In the genomic region with DNA sequence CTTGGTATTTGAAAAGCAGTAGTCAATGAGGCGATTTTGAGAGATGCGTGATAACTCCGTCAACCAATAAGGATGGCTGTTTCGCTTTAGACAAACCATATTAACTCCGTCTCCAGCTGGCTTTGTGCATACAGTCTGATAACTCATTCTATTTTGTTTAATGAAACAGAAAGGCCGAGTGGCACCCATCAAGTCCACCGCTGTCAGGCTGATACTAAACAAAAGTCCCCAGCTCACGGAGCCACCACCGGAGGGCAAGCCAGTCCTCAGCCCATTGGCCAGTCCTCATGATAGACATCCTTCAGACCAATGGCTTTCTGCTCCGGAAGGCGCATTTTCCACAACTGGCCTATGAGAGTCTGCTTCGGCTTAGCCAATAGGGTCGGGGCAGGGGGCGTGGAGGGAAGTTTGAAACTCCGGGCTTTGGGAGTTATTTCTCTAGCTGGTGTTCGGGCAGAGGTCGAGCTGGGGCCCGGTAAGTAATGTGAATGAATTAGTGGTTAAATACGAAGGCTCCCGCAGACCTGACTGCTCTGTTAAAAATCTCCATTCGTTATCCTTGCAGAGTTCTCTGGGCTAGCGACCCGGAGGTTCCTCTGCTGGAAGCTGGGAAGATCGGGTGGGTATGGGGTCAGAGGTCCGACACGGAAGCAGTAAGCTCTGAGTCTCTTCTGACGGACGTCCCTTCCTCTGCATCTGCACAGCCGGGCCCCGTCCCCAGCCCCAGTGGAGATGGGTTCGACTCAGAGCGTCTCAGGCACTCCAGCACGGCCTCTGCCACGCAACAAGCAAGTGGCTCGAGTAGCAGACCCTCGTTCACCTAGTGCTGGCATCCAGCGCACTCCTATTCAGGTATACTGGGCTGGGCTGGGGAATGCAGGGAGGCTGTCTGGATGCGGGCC, we compare ENCODE assay signal across 8 mouse cellular contexts. TPM values are rescaled to one million over a fixed set of nuclear protein-coding genes. Genes with fewer than 3 reads are reported as not detected.
DNase-seq lines count a peak whose midpoint lies in the region; ATAC-seq and TF ChIP-seq lines count a peak whose summit lies in the region.

No protein-coding gene starts in this region.

- H3K36me3 ChIP-seq in heart, embryonic 10.5 days = peaks cover 57% of the 10 kb centered on the region
- peaks cover 58% of the 10 kb centered on the region for H3K36me3 ChIP-seq in kidney, embryonic 15.5 days

- H3K4me2 ChIP-seq in kidney, embryonic 15.5 days = peak overlapping the region; percentile 90

- ATAC-seq in kidney, embryonic 15.5 days (replicated peaks; ENCODE audit: low FRiP score) = peak; percentile 90
- peak; percentile 70 for ATAC-seq in monocyte, adult 5-6 weeks (replicated peaks; ENCODE audit: insufficient number of reproducible peaks, low FRiP score, low TSS enrichment, poor library complexity, severe bottlenecking)

- under 1% methylated on average over 38 of the region's 38 CpGs for WGBS in heart, embryonic 10.5 days
- WGBS in kidney, embryonic 15.5 days = under 1% methylated on average over 38 of the region's 38 CpGs

- no peaks in the 10 kb centered on the region for H3K27me3 ChIP-seq in heart, embryonic 10.5 days (ENCODE audit: insufficient read depth, poor library complexity, severe bottlenecking)
- no peaks in the 10 kb centered on the region for H3K27me3 ChIP-seq in kidney, embryonic 15.5 days

- TF ChIP-seq POLR2A in bone marrow macrophage, adult 2 months (IDR thresholded peaks at IDR 0.05; ENCODE audit: borderline replicate concordance, low read depth, low read length) = no peak
- TF ChIP-seq POLR2A in embryonic fibroblast, embryonic 13.5 days (IDR thresholded peaks at IDR 0.05; ENCODE audit: low read depth, low read length) = peak; percentile 77

- H3K4me1 ChIP-seq in bone marrow macrophage, adult 2 months (ENCODE audit: control insufficient read depth, insufficient read depth, low read length) = peaks cover 16% of the 10 kb centered on the region
- no peaks in the 10 kb centered on the region for H3K4me1 ChIP-seq in embryonic fibroblast, embryonic 13.5 days (ENCODE audit: control insufficient read depth, insufficient read depth, low read length)
- peaks cover 25% of the 10 kb centered on the region for H3K4me1 ChIP-seq in heart, embryonic 10.5 days
- peaks cover 34% of the 10 kb centered on the region for H3K4me1 ChIP-seq in kidney, embryonic 15.5 days

- peak; percentile 97 for DNase-seq in A20 (ENCODE audit: low read depth, low spot score)
- DNase-seq in heart, embryonic 10.5 days (ENCODE audit: low spot score) = peak; percentile 99
- peak; percentile 95 for DNase-seq in liver
- peak; percentile 93 to 94 for DNase-seq in spleen, postnatal 4 days (ENCODE audit: low spot score in 2 of 2)

- peak overlapping the region; percentile 75 for H3K4me3 ChIP-seq in bone marrow macrophage, adult 2 months (ENCODE audit: insufficient read depth, low read length)
- peak overlapping the region; percentile 71 for H3K4me3 ChIP-seq in embryonic fibroblast, embryonic 13.5 days (ENCODE audit: insufficient read depth, low read length)
- peak overlapping the region; percentile 68 for H3K4me3 ChIP-seq in heart, embryonic 10.5 days
- peak overlapping the region; percentile 82 for H3K4me3 ChIP-seq in kidney, embryonic 15.5 days (replicated peaks)

- peak overlapping the region; percentile 64 for H3K9ac ChIP-seq in kidney, embryonic 15.5 days

- no peaks in the 10 kb centered on the region for H3K9me3 ChIP-seq in heart, embryonic 10.5 days
- H3K9me3 ChIP-seq in kidney, embryonic 15.5 days (replicated peaks) = no peaks in the 10 kb centered on the region

- TF ChIP-seq CTCF in bone marrow macrophage, adult 2 months (IDR thresholded peaks at IDR 0.05; ENCODE audit: low read depth, low read length) = no peak
- no peak for TF ChIP-seq CTCF in embryonic fibroblast, embryonic 13.5 days (IDR thresholded peaks at IDR 0.05; ENCODE audit: borderline replicate concordance, insufficient read depth, low read length)

- peak overlapping the region; percentile 84 for H3K27ac ChIP-seq in bone marrow macrophage, adult 2 months (ENCODE audit: insufficient read depth, low read depth, low read length)
- peak overlapping the region; percentile 85 for H3K27ac ChIP-seq in embryonic fibroblast, embryonic 13.5 days (ENCODE audit: insufficient read depth, low read length)
- H3K27ac ChIP-seq in heart, embryonic 10.5 days = peak overlapping the region; percentile 91
- H3K27ac ChIP-seq in kidney, embryonic 15.5 days = peak overlapping the region; percentile 98

RNA-seq across cellular contexts. Expression of a gene that starts 0.7 kb away (rescaled TPM):
- polyA plus RNA-seq in bone marrow macrophage, adult 2 months (2012; ENCODE audit: insufficient read depth, insufficient read length, missing spikeins) = 70.1 and 76.5 TPM in 2 replicates
- 42.0 and 61.1 TPM in 2 replicates for polyA plus RNA-seq in embryonic fibroblast, embryonic 13.5 days (2011; ENCODE audit: insufficient read length, low read depth, missing spikeins)
- polyA plus RNA-seq in heart, embryonic 10.5 days (2016; fragmentation: Nextera tagmentation; extraction: Ambion mirVana) = 150 and 179 TPM in 2 replicates
- polyA plus RNA-seq in kidney, embryonic 15.5 days (2015; fragmentation: Nextera tagmentation; extraction: Ambion mirVana) = 178 and 185 TPM in 2 replicates
- 0.32 to 5.8 TPM in 2 of 3 replicates, not detected in the other for total RNA-seq in monocyte, adult 5-6 weeks (2017)

RNA-seq across cellular contexts. Expression of a gene that starts 0.8 kb away (rescaled TPM):
- 62.3 and 65.0 TPM in 2 replicates for polyA plus RNA-seq in bone marrow macrophage, adult 2 months (2012; ENCODE audit: insufficient read depth, insufficient read length, missing spikeins)
- 87.6 and 105 TPM in 2 replicates for polyA plus RNA-seq in embryonic fibroblast, embryonic 13.5 days (2011; ENCODE audit: insufficient read length, low read depth, missing spikeins)
- 145 and 151 TPM in 2 replicates for polyA plus RNA-seq in heart, embryonic 10.5 days (2016; fragmentation: Nextera tagmentation; extraction: Ambion mirVana)
- 149 and 175 TPM in 2 replicates for polyA plus RNA-seq in kidney, embryonic 15.5 days (2015; fragmentation: Nextera tagmentation; extraction: Ambion mirVana)
- total RNA-seq in monocyte, adult 5-6 weeks (2017) = 34.6 to 45.5 TPM (median 35.5 TPM) in 3 replicates

RNA-seq across cellular contexts. Expression of a gene that starts 10.0 kb away (rescaled TPM):
- polyA plus RNA-seq in bone marrow macrophage, adult 2 months (2012; ENCODE audit: insufficient read depth, insufficient read length, missing spikeins) = not detected in 2 replicates
- 0.45 and 0.72 TPM in 2 replicates for polyA plus RNA-seq in embryonic fibroblast, embryonic 13.5 days (2011; ENCODE audit: insufficient read length, low read depth, missing spikeins)
- 2.4 and 5.2 TPM in 2 replicates for polyA plus RNA-seq in heart, embryonic 10.5 days (2016; fragmentation: Nextera tagmentation; extraction: Ambion mirVana)
- 1.1 and 2.9 TPM in 2 replicates for polyA plus RNA-seq in kidney, embryonic 15.5 days (2015; fragmentation: Nextera tagmentation; extraction: Ambion mirVana)
- total RNA-seq in monocyte, adult 5-6 weeks (2017) = 0.19 TPM in 1 of 3 replicates, not detected in the others

RNA-seq across cellular contexts. Expression of a gene that starts 16.0 kb away (rescaled TPM):
- 224 and 232 TPM in 2 replicates for polyA plus RNA-seq in bone marrow macrophage, adult 2 months (2012; ENCODE audit: insufficient read depth, insufficient read length, missing spikeins)
- 372 and 458 TPM in 2 replicates for polyA plus RNA-seq in embryonic fibroblast, embryonic 13.5 days (2011; ENCODE audit: insufficient read length, low read depth, missing spikeins)
- 1,456 and 1,625 TPM in 2 replicates for polyA plus RNA-seq in heart, embryonic 10.5 days (2016; fragmentation: Nextera tagmentation; extraction: Ambion mirVana)
- 717 and 755 TPM in 2 replicates for polyA plus RNA-seq in kidney, embryonic 15.5 days (2015; fragmentation: Nextera tagmentation; extraction: Ambion mirVana)
- 71.9 to 103 TPM (median 88.6 TPM) in 3 replicates for total RNA-seq in monocyte, adult 5-6 weeks (2017)

RNA-seq across cellular contexts. Expression of a gene that starts 21.6 kb away (rescaled TPM):
- 31.4 and 43.6 TPM in 2 replicates for polyA plus RNA-seq in bone marrow macrophage, adult 2 months (2012; ENCODE audit: insufficient read depth, insufficient read length, missing spikeins)
- polyA plus RNA-seq in embryonic fibroblast, embryonic 13.5 days (2011; ENCODE audit: insufficient read length, low read depth, missing spikeins) = 9.1 and 11.7 TPM in 2 replicates
- polyA plus RNA-seq in heart, embryonic 10.5 days (2016; fragmentation: Nextera tagmentation; extraction: Ambion mirVana) = 8.5 and 9.3 TPM in 2 replicates
- polyA plus RNA-seq in kidney, embryonic 15.5 days (2015; fragmentation: Nextera tagmentation; extraction: Ambion mirVana) = 15.3 and 18.2 TPM in 2 replicates
- 8.2 to 11.2 TPM (median 10.4 TPM) in 3 replicates for total RNA-seq in monocyte, adult 5-6 weeks (2017)

Comparison
In these comparisons a context has a peak if more than half of its experiments do, and no peak if none do; other contexts are left out.
1. Peak in every context shown above with its lines: DNase-seq, ATAC-seq, H3K4me3 ChIP-seq and H3K27ac ChIP-seq.